ENCODE assay signal across 26 mouse cellular contexts in genomic region chr16:25024591-25024990, GRCm38 (mm10).
DNase-seq lines count a peak whose midpoint lies in the region; ATAC-seq and TF ChIP-seq lines count a peak whose summit lies in the region.
"Had no signal": no experiment of that assay in that cellular context is flagged by ENCODE, and none has a peak within 500 bp of the region (broad histone marks: within the 10 kb centered on the region; RNA-seq: fewer than 3 reads in every experiment).

No protein-coding gene starts in this region.

- H3K4me1 ChIP-seq in liver, adult 2 months (ENCODE audit: control insufficient read depth, insufficient read depth, low read length) = no peaks in the 10 kb centered on the region
- H3K4me1 ChIP-seq in liver, embryonic 11.5 days (replicated peaks; ENCODE audit: control insufficient read depth, insufficient read depth, low read length) = no peaks in the 10 kb centered on the region
- no peaks in the 10 kb centered on the region for H3K4me1 ChIP-seq in hindbrain, embryonic 10.5 days (replicated peaks)
- H3K4me1 ChIP-seq: neural tube, embryonic 15.5 days; stomach, embryonic 15.5 days had no signal

- no peak overlapping the region for H3K27ac ChIP-seq in liver, adult 2 months (replicated peaks; ENCODE audit: insufficient read depth, low read depth, low read length)
- no peak overlapping the region for H3K27ac ChIP-seq in liver, embryonic 11.5 days (ENCODE audit: low read depth, low read length)
- no peak overlapping the region for H3K27ac ChIP-seq in hindbrain, embryonic 10.5 days
- H3K27ac ChIP-seq: embryonic facial prominence, embryonic 13.5 days; gastrocnemius, adult 2 months; kidney, postnatal 0 days; neural tube, embryonic 15.5 days; stomach, embryonic 15.5 days had no signal

- H3K9me3 ChIP-seq in liver, embryonic 11.5 days (ENCODE audit: control insufficient read depth, low read length) = no peaks in the 10 kb centered on the region
- H3K9me3 ChIP-seq in hindbrain, embryonic 10.5 days = no peaks in the 10 kb centered on the region
- H3K9me3 ChIP-seq: embryonic facial prominence, embryonic 13.5 days; neural tube, embryonic 15.5 days; stomach, embryonic 15.5 days had no signal

- TF ChIP-seq CTCF in liver, adult 2 months (IDR thresholded peaks at IDR 0.05; ENCODE audit: low read depth, low read length) = no peak

- no peaks in the 10 kb centered on the region for H3K36me3 ChIP-seq in liver, adult 2 months (ENCODE audit: control insufficient read depth, insufficient read depth, low read length)
- no peaks in the 10 kb centered on the region for H3K36me3 ChIP-seq in liver, embryonic 11.5 days (ENCODE audit: control insufficient read depth, insufficient read depth, low read length)
- H3K36me3 ChIP-seq in hindbrain, embryonic 10.5 days = no peaks in the 10 kb centered on the region
- H3K36me3 ChIP-seq: embryonic facial prominence, embryonic 13.5 days; neural tube, embryonic 15.5 days; stomach, embryonic 15.5 days had no signal

- H3K27me3 ChIP-seq in liver, adult 2 months (ENCODE audit: control insufficient read depth, insufficient read depth, low read length) = no peaks in the 10 kb centered on the region
- no peaks in the 10 kb centered on the region for H3K27me3 ChIP-seq in liver, embryonic 11.5 days (replicated peaks; ENCODE audit: control insufficient read depth, insufficient read depth, low read length)
- H3K27me3 ChIP-seq in hindbrain, embryonic 10.5 days (ENCODE audit: insufficient read depth, poor library complexity, severe bottlenecking) = no peaks in the 10 kb centered on the region
- H3K27me3 ChIP-seq: embryonic facial prominence, embryonic 13.5 days; neural tube, embryonic 15.5 days; stomach, embryonic 15.5 days had no signal

- TF ChIP-seq POLR2A in liver, adult 2 months (IDR thresholded peaks at IDR 0.05; ENCODE audit: extremely low read depth, insufficient read depth, low read length) = no peak

- DNase-seq in liver, adult 2 months (ENCODE audit: extremely low read depth, low read depth, low spot score) = peak; percentile 25
- no peak for DNase-seq in liver, embryonic 11.5 days (ENCODE audit: low spot score)
- DNase-seq in T-cell, adult 2 months (ENCODE audit: low spot score) = peak; percentile 18
- DNase-seq in induced T-regulatory cell, adult 2 months (ENCODE audit: low read depth) = peak; percentile 61
- peak; percentile 40 for DNase-seq in naive thymus-derived CD4-positive, alpha-beta T cell, adult 2 months (ENCODE audit: low read depth)
- DNase-seq in hindbrain, embryonic 10.5 days (ENCODE audit: low spot score) = no peak
- DNase-seq in frontal cortex, postnatal 14 days (ENCODE audit: low spot score in 2 of 2) = no peak
- DNase-seq in embryo, embryonic 10 days (ENCODE audit: low spot score) = no peak
- DNase-seq: adrenal gland, postnatal 10 days; cerebellum, adult 8-10 months; gastrocnemius, adult 2 months; heart, postnatal 36 days; kidney, adult 11 months; left cerebral cortex, postnatal 4 days; liver; lung, adult 18-20 months; midbrain, embryonic 14.5 days; right cerebral cortex, postnatal 14 days; thymus, adult 2 months had no signal

- H3K9ac ChIP-seq in liver, adult 2 months (ENCODE audit: low read depth, low read length) = no peak overlapping the region
- H3K9ac ChIP-seq in liver, embryonic 11.5 days (ENCODE audit: low read depth, low read length) = no peak overlapping the region
- H3K9ac ChIP-seq: embryonic facial prominence, embryonic 13.5 days; neural tube, embryonic 15.5 days; stomach, embryonic 15.5 days had no signal

- no peak overlapping the region for H3K4me2 ChIP-seq in liver, embryonic 11.5 days
- H3K4me2 ChIP-seq: embryonic facial prominence, embryonic 13.5 days; neural tube, embryonic 15.5 days; stomach, embryonic 15.5 days had no signal

- no peak overlapping the region for H3K4me3 ChIP-seq in liver, adult 2 months (ENCODE audit: insufficient read depth, low read depth, low read length)
- H3K4me3 ChIP-seq in liver, embryonic 11.5 days (ENCODE audit: low read depth, low read length) = no peak overlapping the region
- no peak overlapping the region for H3K4me3 ChIP-seq in hindbrain, embryonic 10.5 days
- H3K4me3 ChIP-seq: embryonic facial prominence, embryonic 13.5 days; gastrocnemius, adult 2 months; myocyte; neural tube, embryonic 15.5 days; stomach, embryonic 15.5 days had no signal

- H3K79me2 ChIP-seq in liver, adult 2 months (ENCODE audit: control insufficient read depth, insufficient read depth, low read length) = no peaks in the 10 kb centered on the region

- no peak for ATAC-seq in liver, embryonic 11.5 days (replicated peaks; ENCODE audit: low FRiP score)
- ATAC-seq: forebrain, embryonic 16.5 days; hindbrain, embryonic 16.5 days had no signal

- 78% methylated on average over 3 of the region's 3 CpGs for WGBS in liver, adult 2 months
- WGBS in liver, embryonic 11.5 days = 66% methylated on average over 3 of the region's 3 CpGs
- 93% methylated on average over 3 of the region's 3 CpGs for WGBS in hindbrain, embryonic 10.5 days

Comparison
In these comparisons a context has a peak if more than half of its experiments do, and no peak if none do; other contexts are left out.
1. DNase-seq: peak in liver, adult 2 months (single experiment), T-cell, adult 2 months (single experiment), induced T-regulatory cell, adult 2 months (single experiment) and naive thymus-derived CD4-positive, alpha-beta T cell, adult 2 months (single experiment); none in liver, embryonic 11.5 days (single experiment), hindbrain, embryonic 10.5 days (single experiment), frontal cortex, postnatal 14 days (0 of 2) and embryo, embryonic 10 days (single experiment).